Mouse (Mus musculus): Measurements from ENCODE around the gene Dsn1. TPM values are rescaled to one million over a fixed set of nuclear protein-coding genes. Genes with fewer than 3 reads are reported as not detected.
A peak's percentile ranks its signal among the peaks of the same experiment; 100 is the strongest.

Dsn1 gene
- polyA plus RNA-seq (2015; fragmentation: Nextera tagmentation; extraction: Ambion mirVana) = 20.4 and 23.2 TPM in 2 replicates

DNA sequence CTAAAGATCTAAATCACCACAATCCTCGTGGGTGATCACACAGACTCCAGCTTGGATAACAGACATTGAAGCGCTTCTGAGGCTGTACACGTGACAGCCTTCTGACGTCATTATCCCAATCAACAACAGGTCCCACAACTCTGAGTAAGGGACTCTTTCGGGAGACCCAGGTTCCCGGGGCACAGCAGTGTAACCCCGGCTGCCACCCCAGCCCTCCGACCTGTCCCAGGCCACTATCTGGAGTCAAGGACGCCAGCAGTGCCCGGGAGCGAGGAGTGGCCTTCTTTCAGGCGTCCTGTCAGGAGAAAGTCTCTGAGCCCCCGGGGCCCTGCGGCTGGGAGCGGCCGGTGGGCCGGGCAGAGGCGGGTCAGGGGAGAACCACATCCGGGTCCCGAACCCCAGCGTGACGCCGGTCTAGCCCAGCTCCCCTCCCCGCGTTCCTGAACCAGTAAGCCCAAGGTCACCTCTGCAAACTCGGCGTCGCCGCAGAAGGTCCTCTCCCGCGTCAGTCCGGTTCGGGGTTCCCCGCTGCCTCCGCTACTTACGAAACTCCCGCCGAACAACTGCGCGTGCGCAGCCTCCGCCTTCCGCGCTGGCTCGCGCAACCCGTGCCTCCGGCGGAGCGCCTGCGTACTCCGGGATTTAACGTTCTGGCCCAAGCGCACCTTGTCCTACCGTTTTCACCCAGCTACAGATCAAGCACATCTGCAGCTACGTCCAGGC, at the start of gene Dsn1:
Gene Dsn1 (minus strand): TSS at position 644 of the 723 bp plus-strand sequence.
- no peaks in the 10 kb centered on the region for H3K36me3 ChIP-seq (ENCODE audit: insufficient read depth, low read length)
- DNase-seq (ENCODE audit: low spot score) = peak; percentile 89
- no peak for TF ChIP-seq CTCF (IDR thresholded peaks at IDR 0.05; ENCODE audit: low read depth)
- H3K27ac ChIP-seq = peak within 1 kb of the TSS; percentile 52
- peak within 1 kb of the TSS; percentile 58 for H3K4me3 ChIP-seq (replicated peaks; ENCODE audit: low read depth, low read length)
- peak; percentile 87 for ATAC-seq (replicated peaks; ENCODE audit: low FRiP score, low read depth)
- WGBS = under 1% methylated on average over 56 of the region's 56 CpGs
- H3K4me2 ChIP-seq (ENCODE audit: low read length) = peak within 1 kb of the TSS; percentile 88
- H3K4me1 ChIP-seq (replicated peaks; ENCODE audit: insufficient read depth, low read length) = peaks cover 16% of the 10 kb centered on the region
- H3K9ac ChIP-seq (ENCODE audit: low read depth, low read length) = peak within 1 kb of the TSS; percentile 74
- no peaks in the 10 kb centered on the region for H3K27me3 ChIP-seq (ENCODE audit: insufficient read depth, low read length)
- H3K9me3 ChIP-seq (replicated peaks; ENCODE audit: low read length) = no peaks in the 10 kb centered on the region

DNA sequence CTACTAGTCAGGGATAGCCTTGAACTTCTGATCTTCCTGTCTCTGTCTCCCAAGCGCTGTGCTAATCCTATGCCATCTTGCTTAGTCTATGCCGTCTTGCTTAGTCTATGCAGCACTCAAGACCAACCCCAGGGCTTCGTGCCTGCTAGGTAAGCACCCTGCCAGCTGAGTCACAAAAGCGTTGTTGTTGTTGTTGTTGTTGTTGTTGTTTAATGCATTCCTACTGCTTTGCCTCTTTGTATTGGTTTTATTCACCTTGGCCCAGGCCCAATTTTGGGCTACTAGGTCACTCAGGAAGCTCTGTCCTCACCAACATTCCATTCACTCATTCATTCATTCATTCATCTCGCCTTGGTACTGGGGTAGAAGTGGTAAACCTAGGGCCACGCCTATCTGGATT, 48.8 kb upstream of the Dsn1 start:
- no peak for TF ChIP-seq CTCF (IDR thresholded peaks at IDR 0.05; ENCODE audit: low read depth)
- H3K4me3 ChIP-seq (replicated peaks; ENCODE audit: low read depth, low read length) = no peak overlapping the region
- H3K27ac ChIP-seq = no peak overlapping the region
- peaks cover 10% of the 10 kb centered on the region; the same call in 1 of the 2 replicates for H3K36me3 ChIP-seq (ENCODE audit: insufficient read depth, low read length)
- no peak for ATAC-seq (replicated peaks; ENCODE audit: low FRiP score, low read depth)
- no peak for DNase-seq (ENCODE audit: low spot score)
- no peaks in the 10 kb centered on the region for H3K9me3 ChIP-seq (replicated peaks; ENCODE audit: low read length)
- no peak overlapping the region for H3K9ac ChIP-seq (ENCODE audit: low read depth, low read length)
- no peaks in the 10 kb centered on the region for H3K27me3 ChIP-seq (ENCODE audit: insufficient read depth, low read length)
- WGBS = 87% methylated on average over 6 of the region's 6 CpGs
- peaks cover 22% of the 10 kb centered on the region for H3K4me1 ChIP-seq (replicated peaks; ENCODE audit: insufficient read depth, low read length)
- no peak overlapping the region for H3K4me2 ChIP-seq (ENCODE audit: low read length)

GRCm38 (mm10) chr2:157054816-157055215, 47.9 kb upstream of the Dsn1 start:
- no peaks in the 10 kb centered on the region for H3K27me3 ChIP-seq (ENCODE audit: insufficient read depth, low read length)
- DNase-seq (ENCODE audit: low spot score) (no peak), ATAC-seq (replicated peaks; ENCODE audit: low FRiP score, low read depth) (no peak)
- no peak for TF ChIP-seq CTCF (IDR thresholded peaks at IDR 0.05; ENCODE audit: low read depth)
- 49% methylated on average over 5 of the region's 5 CpGs for WGBS
- H3K4me3 ChIP-seq (replicated peaks; ENCODE audit: low read depth, low read length) = no peak overlapping the region
- no peak overlapping the region for H3K4me2 ChIP-seq (ENCODE audit: low read length)
- peaks cover 11% of the 10 kb centered on the region for H3K36me3 ChIP-seq (ENCODE audit: insufficient read depth, low read length)
- H3K27ac ChIP-seq = peak overlapping the region; percentile 44
- H3K9ac ChIP-seq (ENCODE audit: low read depth, low read length) = 0 out of 2 replicates have a peak overlapping the region, but pooled peaks have one; percentile 8
- H3K9me3 ChIP-seq (replicated peaks; ENCODE audit: low read length) = no peaks in the 10 kb centered on the region
- H3K4me1 ChIP-seq (replicated peaks; ENCODE audit: insufficient read depth, low read length) = peaks cover 22% of the 10 kb centered on the region

DNA sequence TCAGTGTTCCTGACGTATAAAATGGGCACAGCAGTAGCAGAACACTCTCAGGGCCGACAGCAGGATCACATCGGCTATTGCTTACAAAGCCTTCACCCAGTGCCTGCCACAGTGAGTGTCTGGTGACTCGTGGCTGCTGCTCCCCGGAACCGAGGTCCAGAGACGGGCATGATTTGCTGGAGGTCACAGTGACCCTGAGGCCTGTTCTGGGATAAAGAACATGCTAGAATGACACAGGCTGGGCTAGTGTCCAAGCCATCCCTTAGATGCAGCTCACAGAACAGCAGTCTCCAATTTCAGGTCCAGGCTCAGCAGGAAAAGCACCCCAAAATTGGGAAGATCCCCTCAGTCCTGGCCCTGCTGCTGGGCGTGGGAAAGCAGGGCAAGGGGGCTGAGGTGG, 47.3 kb upstream of the Dsn1 start:
- no peak for DNase-seq (ENCODE audit: low spot score)
- no peak overlapping the region for H3K4me3 ChIP-seq (replicated peaks; ENCODE audit: low read depth, low read length)
- H3K9ac ChIP-seq (ENCODE audit: low read depth, low read length) = no peak overlapping the region
- H3K9me3 ChIP-seq (replicated peaks; ENCODE audit: low read length) = no peaks in the 10 kb centered on the region
- no peak overlapping the region for H3K27ac ChIP-seq
- no peak overlapping the region for H3K4me2 ChIP-seq (ENCODE audit: low read length)
- H3K27me3 ChIP-seq (ENCODE audit: insufficient read depth, low read length) = no peaks in the 10 kb centered on the region
- peaks cover 21% of the 10 kb centered on the region for H3K4me1 ChIP-seq (replicated peaks; ENCODE audit: insufficient read depth, low read length)
- no peak for ATAC-seq (replicated peaks; ENCODE audit: low FRiP score, low read depth)
- H3K36me3 ChIP-seq (ENCODE audit: insufficient read depth, low read length) = peaks cover 9% of the 10 kb centered on the region
- 67% methylated on average over 8 of the region's 8 CpGs for WGBS
- no peak for TF ChIP-seq CTCF (IDR thresholded peaks at IDR 0.05; ENCODE audit: low read depth)

DNA sequence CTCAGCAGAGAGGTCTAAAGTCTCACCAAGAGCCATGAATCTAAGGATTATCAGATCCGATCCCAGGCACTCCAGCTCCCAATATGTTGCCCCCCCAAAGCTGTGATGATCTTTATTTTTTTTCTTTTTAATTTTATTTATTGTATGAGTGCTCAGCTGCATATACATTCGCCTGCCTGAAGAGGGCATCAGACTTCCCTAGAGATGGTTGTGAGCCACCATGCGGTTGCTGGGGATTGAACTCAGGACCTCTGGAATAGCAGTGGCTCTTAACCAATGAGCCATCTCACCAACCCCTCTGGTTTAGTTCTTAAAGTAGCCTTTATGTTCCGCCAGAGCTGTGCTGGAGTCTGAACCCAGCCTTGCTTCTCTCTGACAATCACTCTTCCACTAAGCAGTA, 46.8 kb upstream of the Dsn1 start:
- ATAC-seq (replicated peaks; ENCODE audit: low FRiP score, low read depth) = no peak
- H3K27ac ChIP-seq = no peak overlapping the region
- H3K9ac ChIP-seq (ENCODE audit: low read depth, low read length) = no peak overlapping the region
- peaks cover 9% of the 10 kb centered on the region for H3K36me3 ChIP-seq (ENCODE audit: insufficient read depth, low read length)
- DNase-seq (ENCODE audit: low spot score) = no peak
- H3K27me3 ChIP-seq (ENCODE audit: insufficient read depth, low read length) = no peaks in the 10 kb centered on the region
- WGBS = 80% methylated on average over 4 of the region's 4 CpGs
- H3K4me3 ChIP-seq (replicated peaks; ENCODE audit: low read depth, low read length) = no peak overlapping the region
- no peaks in the 10 kb centered on the region for H3K9me3 ChIP-seq (replicated peaks; ENCODE audit: low read length)
- no peak overlapping the region for H3K4me2 ChIP-seq (ENCODE audit: low read length)
- peaks cover 18% of the 10 kb centered on the region for H3K4me1 ChIP-seq (replicated peaks; ENCODE audit: insufficient read depth, low read length)
- TF ChIP-seq CTCF (IDR thresholded peaks at IDR 0.05; ENCODE audit: low read depth) = peak; percentile 50

- DNase-seq (ENCODE audit: low spot score) = no peak
- WGBS = over 99% methylated on average over 5 of the region's 5 CpGs
- Histone ChIP-seq H3K27me3 (ENCODE audit: insufficient read depth, low read length) (no peaks in the 10 kb centered on the region), H3K9me3 (replicated peaks; ENCODE audit: low read length) (no peaks in the 10 kb centered on the region), H3K9ac (ENCODE audit: low read depth, low read length) (no peak overlapping the region), H3K27ac (no peak overlapping the region), H3K4me3 (replicated peaks; ENCODE audit: low read depth, low read length) (no peak overlapping the region), H3K36me3 (ENCODE audit: insufficient read depth, low read length) (peaks cover 13% of the 10 kb centered on the region), H3K4me1 (replicated peaks; ENCODE audit: insufficient read depth, low read length) (peaks cover 11% of the 10 kb centered on the region), H3K4me2 (ENCODE audit: low read length) (no peak overlapping the region)
- ATAC-seq (replicated peaks; ENCODE audit: low FRiP score, low read depth) = no peak
- TF ChIP-seq CTCF (IDR thresholded peaks at IDR 0.05; ENCODE audit: low read depth) = no peak
These were observed 46.2 kb upstream of the Dsn1 start for GRCm38 (mm10) chr2:157053124-157053523.
